Mouse (Mus musculus): Measurements from ENCODE around the gene 6820408C15Rik. TPM values are rescaled to one million over a fixed set of nuclear protein-coding genes. Genes with fewer than 3 reads are reported as not detected.
A peak's percentile ranks its signal among the peaks of the same experiment; 100 is the strongest.

Gene 6820408C15Rik
- polyA plus RNA-seq, 1 experiment from 2014 or later: 0.12 TPM

- no peaks in the 10 kb centered on the region for H3K9me3 ChIP-seq (replicated peaks; ENCODE audit: control insufficient read depth, low read length)
- peak overlapping the region; percentile 45 for H3K27ac ChIP-seq (ENCODE audit: low read length)
- peak overlapping the region; percentile 90 for H3K4me2 ChIP-seq (ENCODE audit: low read depth, low read length)
- WGBS (ENCODE audit: insufficient replicate concordance): 8% methylated on average over 13 of the region's 13 CpGs
- ATAC-seq (ENCODE audit: low read depth): no peak
- H3K36me3 ChIP-seq (ENCODE audit: control insufficient read depth, insufficient read depth): no peaks in the 10 kb centered on the region
- H3K4me1 ChIP-seq (ENCODE audit: control insufficient read depth, low read depth, low read length): peaks cover 46% of the 10 kb centered on the region
- H3K4me3 ChIP-seq (ENCODE audit: low read depth, low read length): peak overlapping the region; percentile 79
- peak overlapping the region; percentile 23; the same call in 1 of the 2 replicates for H3K9ac ChIP-seq (ENCODE audit: low read depth, low read length)
- no peaks in the 10 kb centered on the region for H3K27me3 ChIP-seq (ENCODE audit: control insufficient read depth, insufficient read depth, low read depth, low read length)
These were observed 16.3 kb upstream of the 6820408C15Rik start for GRCm38 (mm10) chr2:152399122-152399542.

- H3K36me3 ChIP-seq (ENCODE audit: control insufficient read depth, insufficient read depth): no peaks in the 10 kb centered on the region
- ATAC-seq (ENCODE audit: low read depth): peak; percentile 99
- WGBS (ENCODE audit: insufficient replicate concordance): under 1% methylated on average over 19 of the region's 19 CpGs
- no peaks in the 10 kb centered on the region for H3K27me3 ChIP-seq (ENCODE audit: control insufficient read depth, insufficient read depth, low read depth, low read length)
- H3K4me3 ChIP-seq (ENCODE audit: low read depth, low read length): peak overlapping the region; percentile 50
- peak overlapping the region; percentile 82 for H3K4me2 ChIP-seq (ENCODE audit: low read depth, low read length)
- peak overlapping the region; percentile 59 for H3K27ac ChIP-seq (ENCODE audit: low read length)
- H3K9ac ChIP-seq (ENCODE audit: low read depth, low read length): peak overlapping the region; percentile 55
- peaks cover 28% of the 10 kb centered on the region for H3K4me1 ChIP-seq (ENCODE audit: control insufficient read depth, low read depth, low read length)
- no peaks in the 10 kb centered on the region for H3K9me3 ChIP-seq (replicated peaks; ENCODE audit: control insufficient read depth, low read length)
These were observed 9.3 kb upstream of the 6820408C15Rik start for GRCm38 (mm10) chr2:152406126-152406525.

GRCm38 (mm10) chr2:152409781-152410180 lies 5.6 kb upstream of the 6820408C15Rik start:
- 73% methylated on average over 6 of the region's 6 CpGs for WGBS (ENCODE audit: insufficient replicate concordance)
- no peak overlapping the region for H3K27ac ChIP-seq (ENCODE audit: low read length)
- no peaks in the 10 kb centered on the region for H3K36me3 ChIP-seq (ENCODE audit: control insufficient read depth, insufficient read depth)
- no peak overlapping the region for H3K4me3 ChIP-seq (ENCODE audit: low read depth, low read length)
- H3K9ac ChIP-seq (ENCODE audit: low read depth, low read length): no peak overlapping the region
- no peak overlapping the region for H3K4me2 ChIP-seq (ENCODE audit: low read depth, low read length)
- ATAC-seq (ENCODE audit: low read depth): no peak
- H3K9me3 ChIP-seq (replicated peaks; ENCODE audit: control insufficient read depth, low read length): no peaks in the 10 kb centered on the region
- H3K27me3 ChIP-seq (ENCODE audit: control insufficient read depth, insufficient read depth, low read depth, low read length): no peaks in the 10 kb centered on the region
- peaks cover 44% of the 10 kb centered on the region for H3K4me1 ChIP-seq (ENCODE audit: control insufficient read depth, low read depth, low read length)

- H3K9me3 ChIP-seq (replicated peaks; ENCODE audit: control insufficient read depth, low read length): peaks cover under 1% of the 10 kb centered on the region
- H3K27ac ChIP-seq (ENCODE audit: low read length): peak overlapping the region; percentile 50; the same call in 1 of the 2 replicates
- H3K4me1 ChIP-seq (ENCODE audit: control insufficient read depth, low read depth, low read length): peaks cover 41% of the 10 kb centered on the region
- no peak overlapping the region for H3K4me3 ChIP-seq (ENCODE audit: low read depth, low read length)
- 11% methylated on average over 15 of the region's 15 CpGs for WGBS (ENCODE audit: insufficient replicate concordance)
- H3K4me2 ChIP-seq (ENCODE audit: low read depth, low read length): peak overlapping the region; percentile 90
- no peak overlapping the region for H3K9ac ChIP-seq (ENCODE audit: low read depth, low read length)
- ATAC-seq (ENCODE audit: low read depth): no peak
- H3K36me3 ChIP-seq (ENCODE audit: control insufficient read depth, insufficient read depth): no peaks in the 10 kb centered on the region
- H3K27me3 ChIP-seq (ENCODE audit: control insufficient read depth, insufficient read depth, low read depth, low read length): no peaks in the 10 kb centered on the region
These were observed 4.4 kb upstream of the 6820408C15Rik start for GRCm38 (mm10) chr2:152410971-152411371.

GRCm38 (mm10) chr2:152411471-152411870 lies 3.9 kb upstream of the 6820408C15Rik start:
- H3K4me1 ChIP-seq (ENCODE audit: control insufficient read depth, low read depth, low read length): peaks cover 38% of the 10 kb centered on the region
- no peak overlapping the region for H3K4me3 ChIP-seq (ENCODE audit: low read depth, low read length)

GRCm38 (mm10) chr2:152412526-152413157 lies 2.7 kb upstream of the 6820408C15Rik start:
- Histone ChIP-seq H3K36me3 (ENCODE audit: control insufficient read depth, insufficient read depth) (no peaks in the 10 kb centered on the region), H3K27ac (ENCODE audit: low read length) (peak overlapping the region; percentile 19), H3K9ac (ENCODE audit: low read depth, low read length) (peak overlapping the region; percentile 97; the same call in 1 of the 2 replicates), H3K4me1 (ENCODE audit: control insufficient read depth, low read depth, low read length) (peaks cover 34% of the 10 kb centered on the region), H3K27me3 (ENCODE audit: control insufficient read depth, insufficient read depth, low read depth, low read length) (no peaks in the 10 kb centered on the region), H3K4me3 (ENCODE audit: low read depth, low read length) (peak overlapping the region; percentile 96), H3K4me2 (ENCODE audit: low read depth, low read length) (peak overlapping the region; percentile 90), H3K9me3 (replicated peaks; ENCODE audit: control insufficient read depth, low read length) (peaks cover 3% of the 10 kb centered on the region)
- WGBS (ENCODE audit: insufficient replicate concordance): 22% methylated on average over 15 of the region's 15 CpGs
- ATAC-seq (ENCODE audit: low read depth): no peak

More at GRCm38 (mm10) chr2:152411471-152411870, 3.9 kb upstream of the 6820408C15Rik start:
- Histone ChIP-seq H3K9me3 (replicated peaks; ENCODE audit: control insufficient read depth, low read length) (peaks cover 3% of the 10 kb centered on the region), H3K9ac (ENCODE audit: low read depth, low read length) (peak overlapping the region; percentile 12; the same call in 1 of the 2 replicates), H3K4me2 (ENCODE audit: low read depth, low read length) (peak overlapping the region; percentile 90), H3K36me3 (ENCODE audit: control insufficient read depth, insufficient read depth) (no peaks in the 10 kb centered on the region), H3K27me3 (ENCODE audit: control insufficient read depth, insufficient read depth, low read depth, low read length) (no peaks in the 10 kb centered on the region), H3K27ac (ENCODE audit: low read length) (peak overlapping the region; percentile 2; the same call in 1 of the 2 replicates)
- WGBS (ENCODE audit: insufficient replicate concordance): 30% methylated on average over 7 of the region's 7 CpGs
- ATAC-seq (ENCODE audit: low read depth): no peak

- Histone ChIP-seq H3K27ac (ENCODE audit: low read length) (peak overlapping the region; percentile 89), H3K9me3 (replicated peaks; ENCODE audit: control insufficient read depth, low read length) (peaks cover 3% of the 10 kb centered on the region), H3K4me1 (ENCODE audit: control insufficient read depth, low read depth, low read length) (peaks cover 34% of the 10 kb centered on the region), H3K4me2 (ENCODE audit: low read depth, low read length) (peak overlapping the region; percentile 90), H3K36me3 (ENCODE audit: control insufficient read depth, insufficient read depth) (no peaks in the 10 kb centered on the region), H3K9ac (ENCODE audit: low read depth, low read length) (peak overlapping the region; percentile 97), H3K27me3 (ENCODE audit: control insufficient read depth, insufficient read depth, low read depth, low read length) (no peaks in the 10 kb centered on the region), H3K4me3 (ENCODE audit: low read depth, low read length) (peak overlapping the region; percentile 96)
- peak; percentile 10 for ATAC-seq (ENCODE audit: low read depth)
- WGBS (ENCODE audit: insufficient replicate concordance): 6% methylated on average over 21 of the region's 21 CpGs
These were observed 2.1 kb upstream of the 6820408C15Rik start for GRCm38 (mm10) chr2:152413158-152413764.

- Histone ChIP-seq H3K4me1 (ENCODE audit: control insufficient read depth, low read depth, low read length) (peaks cover 34% of the 10 kb centered on the region), H3K36me3 (ENCODE audit: control insufficient read depth, insufficient read depth) (no peaks in the 10 kb centered on the region), H3K4me2 (ENCODE audit: low read depth, low read length) (peak overlapping the region; percentile 90), H3K9me3 (replicated peaks; ENCODE audit: control insufficient read depth, low read length) (peaks cover 3% of the 10 kb centered on the region), H3K9ac (ENCODE audit: low read depth, low read length) (peak overlapping the region; percentile 97), H3K27ac (ENCODE audit: low read length) (peak overlapping the region; percentile 89), H3K4me3 (ENCODE audit: low read depth, low read length) (peak overlapping the region; percentile 96), H3K27me3 (ENCODE audit: control insufficient read depth, insufficient read depth, low read depth, low read length) (no peaks in the 10 kb centered on the region)
- under 1% methylated on average over 86 of the region's 86 CpGs for WGBS (ENCODE audit: insufficient replicate concordance)
- ATAC-seq (ENCODE audit: low read depth): peak; percentile 25
These were observed 1.4 kb upstream of the 6820408C15Rik start for GRCm38 (mm10) chr2:152413765-152414584.
